28 mouse cellular contexts compared by ENCODE assay signal in the genomic region with DNA sequence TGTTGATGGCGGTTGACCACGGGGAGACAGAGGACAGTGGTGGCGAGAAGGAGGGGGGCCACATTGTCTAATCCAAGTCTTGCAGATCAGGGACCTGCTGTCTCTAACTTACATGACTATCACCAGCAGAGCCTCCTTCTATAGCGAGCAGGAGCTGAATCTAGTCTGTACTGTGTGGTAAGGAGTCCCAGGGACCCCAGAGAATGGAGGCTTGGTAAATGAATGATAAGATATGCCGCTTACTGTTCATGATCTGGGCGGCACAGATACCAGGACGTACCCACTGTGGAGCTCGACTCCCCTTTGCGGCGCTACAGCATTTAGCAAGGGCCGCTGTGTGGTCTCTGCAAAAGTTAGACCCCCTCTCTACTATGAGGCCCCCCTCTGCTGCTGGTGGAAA. TPM values are rescaled to one million over a fixed set of nuclear protein-coding genes. Genes with fewer than 3 reads are reported as not detected.
A peak's percentile ranks its signal among the peaks of the same experiment; 100 is the strongest.
DNase-seq lines count a peak whose midpoint lies in the region; ATAC-seq and TF ChIP-seq lines count a peak whose summit lies in the region.
"Had no signal": no experiment of that assay in that cellular context is flagged by ENCODE, and none has a peak within 500 bp of the region (broad histone marks: within the 10 kb centered on the region; RNA-seq: fewer than 3 reads in every experiment).

No protein-coding gene starts in this region.

- DNase-seq in midbrain, embryonic 11.5 days (ENCODE audit: low spot score, missing footprints) = peak; percentile 35
- peak; percentile 64 to 74 (median 74) for DNase-seq in liver, embryonic 14.5 days (ENCODE audit: low read depth in 3 of 3, low spot score in 3 of 3)
- DNase-seq in cerebellum, adult 11 months = no peak
- no peak for DNase-seq in left cerebral cortex, adult 9 months (ENCODE audit: low spot score in 2 of 2)
- DNase-seq in T-cell, adult 2 months (ENCODE audit: low spot score) = no peak
- DNase-seq: cerebellum, adult 9-10 months; forebrain, postnatal 0 days; heart, postnatal 4 days; kidney, adult 8-10 months; kidney, postnatal 10 days; lung, adult 18-20 months; lung, postnatal 14 days; right cerebral cortex, postnatal 4 days; thymus, adult 2 months; thymus, postnatal 4 days had no signal

- 0 out of 2 replicates have a peak, but pooled peaks cover 3% of the 10 kb centered on the region for H3K27me3 ChIP-seq in midbrain, embryonic 11.5 days (ENCODE audit: control insufficient read depth, insufficient read depth, low read length)
- no peaks in the 10 kb centered on the region for H3K27me3 ChIP-seq in midbrain, embryonic 16.5 days (ENCODE audit: control insufficient read depth, insufficient read depth, low read depth, low read length)
- peaks cover 5% of the 10 kb centered on the region for H3K27me3 ChIP-seq in erythroblast, embryonic 14.5 days (ENCODE audit: control insufficient read depth)
- H3K27me3 ChIP-seq in liver, embryonic 14.5 days (ENCODE audit: control insufficient read depth, insufficient read depth, low read length) = no peaks in the 10 kb centered on the region
- H3K27me3 ChIP-seq: midbrain, embryonic 15.5 days had no signal

- ATAC-seq in midbrain, embryonic 11.5 days (ENCODE audit: low FRiP score) = no peak
- no peak for ATAC-seq in midbrain, embryonic 16.5 days
- peak; percentile 95 for ATAC-seq in liver, embryonic 14.5 days (ENCODE audit: insufficient read depth)
- peak; percentile 84 for ATAC-seq in megakaryocyte-erythroid progenitor cell, adult 5-6 weeks (replicated peaks; ENCODE audit: low FRiP score, low TSS enrichment, poor library complexity, severe bottlenecking)
- ATAC-seq: CD4-positive, CD25-positive, alpha-beta regulatory T cell, adult 4 months; forebrain, postnatal 0 days; inflammation-experienced regulatory T-cells, adult 6 months; midbrain, embryonic 15.5 days had no signal

- no peaks in the 10 kb centered on the region for H3K36me3 ChIP-seq in midbrain, embryonic 11.5 days (ENCODE audit: control insufficient read depth, insufficient read depth, low read length)
- H3K36me3 ChIP-seq in midbrain, embryonic 16.5 days (ENCODE audit: control insufficient read depth, insufficient read depth, low read length) = no peaks in the 10 kb centered on the region
- H3K36me3 ChIP-seq in erythroblast, embryonic 14.5 days (ENCODE audit: control insufficient read depth) = no peaks in the 10 kb centered on the region; the same call in 1 of the 2 replicates
- H3K36me3 ChIP-seq in liver, embryonic 14.5 days (replicated peaks; ENCODE audit: control insufficient read depth, insufficient read depth, low read depth) = no peaks in the 10 kb centered on the region
- H3K36me3 ChIP-seq: embryonic facial prominence, embryonic 12.5 days; heart, embryonic 10.5 days; midbrain, embryonic 15.5 days; neural tube, embryonic 13.5 days had no signal

- no peak overlapping the region for H3K4me2 ChIP-seq in midbrain, embryonic 11.5 days
- H3K4me2 ChIP-seq in midbrain, embryonic 16.5 days (ENCODE audit: low read length) = no peak overlapping the region
- peak overlapping the region; percentile 67 for H3K4me2 ChIP-seq in liver, embryonic 14.5 days (ENCODE audit: low read depth)
- H3K4me2 ChIP-seq: embryonic facial prominence, embryonic 12.5 days; hindbrain, embryonic 14.5 days; midbrain, embryonic 15.5 days; neural tube, embryonic 13.5 days had no signal

- H3K4me3 ChIP-seq in midbrain, embryonic 11.5 days (ENCODE audit: low read depth, low read length) = no peak overlapping the region
- H3K4me3 ChIP-seq in midbrain, embryonic 16.5 days (ENCODE audit: low read depth, low read length) = no peak overlapping the region
- H3K4me3 ChIP-seq in erythroblast, embryonic 14.5 days (replicated peaks) = peak overlapping the region; percentile 49
- peak overlapping the region; percentile 29 to 32 for H3K4me3 ChIP-seq in liver, embryonic 14.5 days (ENCODE audit: insufficient read depth in 1 of 2, low read depth in 2 of 2, low read length in 2 of 2)
- H3K4me3 ChIP-seq: embryonic facial prominence, embryonic 12.5 days; heart, embryonic 10.5 days; megakaryocyte, embryonic 14.5 days; midbrain, embryonic 15.5 days; myocyte; neural tube, embryonic 13.5 days had no signal

- H3K27ac ChIP-seq in midbrain, embryonic 11.5 days (ENCODE audit: low read depth, low read length) = no peak overlapping the region
- H3K27ac ChIP-seq in midbrain, embryonic 16.5 days (ENCODE audit: low read length) = no peak overlapping the region
- peak overlapping the region; percentile 91 for H3K27ac ChIP-seq in liver, embryonic 14.5 days
- H3K27ac ChIP-seq: embryonic facial prominence, embryonic 12.5 days; heart, embryonic 10.5 days; hindbrain, embryonic 14.5 days; midbrain, embryonic 15.5 days; neural tube, embryonic 13.5 days had no signal

- H3K9ac ChIP-seq in midbrain, embryonic 11.5 days (ENCODE audit: low read length) = no peak overlapping the region
- H3K9ac ChIP-seq in midbrain, embryonic 16.5 days (ENCODE audit: low read depth, low read length) = no peak overlapping the region
- H3K9ac ChIP-seq in liver, embryonic 14.5 days (replicated peaks) = peak overlapping the region; percentile 59
- H3K9ac ChIP-seq: embryonic facial prominence, embryonic 12.5 days; forebrain, postnatal 0 days; hindbrain, embryonic 14.5 days; midbrain, embryonic 15.5 days; neural tube, embryonic 13.5 days had no signal

- TF ChIP-seq EP300 in liver, embryonic 14.5 days (IDR thresholded peaks at IDR 0.05; ENCODE audit: low read depth) = peak; percentile 93

- no peaks in the 10 kb centered on the region for H3K9me3 ChIP-seq in midbrain, embryonic 11.5 days (ENCODE audit: control insufficient read depth, low read length)
- H3K9me3 ChIP-seq in midbrain, embryonic 16.5 days (replicated peaks; ENCODE audit: control insufficient read depth, low read length, poor library complexity, severe bottlenecking) = no peaks in the 10 kb centered on the region
- peaks cover 5% of the 10 kb centered on the region; the same call in 1 of the 2 replicates for H3K9me3 ChIP-seq in erythroblast, embryonic 14.5 days (ENCODE audit: control insufficient read depth, low read length)
- H3K9me3 ChIP-seq in liver, embryonic 14.5 days (ENCODE audit: control insufficient read depth, low read length) = no peaks in the 10 kb centered on the region
- H3K9me3 ChIP-seq: embryonic facial prominence, embryonic 12.5 days; heart, embryonic 10.5 days; megakaryocyte, embryonic 14.5 days; midbrain, embryonic 15.5 days; neural tube, embryonic 13.5 days had no signal

- peak; percentile 31 for TF ChIP-seq CTCF in liver, embryonic 14.5 days (IDR thresholded peaks at IDR 0.05; ENCODE audit: low read depth)

- H3K4me1 ChIP-seq in midbrain, embryonic 11.5 days (ENCODE audit: control insufficient read depth, insufficient read depth, low read length) = no peaks in the 10 kb centered on the region
- H3K4me1 ChIP-seq in midbrain, embryonic 16.5 days (ENCODE audit: control insufficient read depth, insufficient read depth, low read length) = no peaks in the 10 kb centered on the region
- H3K4me1 ChIP-seq in erythroblast, embryonic 14.5 days (ENCODE audit: control insufficient read depth) = peaks cover 72% of the 10 kb centered on the region
- peaks cover 45 to 55% of the 10 kb centered on the region in 2 experiments for H3K4me1 ChIP-seq in liver, embryonic 14.5 days (replicated peaks; ENCODE audit: control insufficient read depth in 2 of 2, insufficient read depth in 2 of 2, low read length in 1 of 2)
- H3K4me1 ChIP-seq: embryonic facial prominence, embryonic 12.5 days; heart, embryonic 10.5 days; megakaryocyte, embryonic 14.5 days; midbrain, embryonic 15.5 days; neural tube, embryonic 13.5 days had no signal

- WGBS in midbrain, embryonic 11.5 days = 77% methylated on average over 11 of the region's 11 CpGs
- WGBS in midbrain, embryonic 16.5 days = 77% methylated on average over 11 of the region's 11 CpGs
- WGBS in liver, embryonic 14.5 days (ENCODE audit: insufficient replicate concordance) = 37% methylated on average over 11 of the region's 11 CpGs

RNA-seq across cellular contexts. Expression of a gene that starts 18.2 kb away (rescaled TPM):
- 0.15 and 0.51 TPM in 2 replicates for polyA plus RNA-seq in midbrain, embryonic 11.5 days (2014; fragmentation: Nextera tagmentation; extraction: Ambion mirVana)
- 0.90 and 1.1 TPM in 2 replicates for polyA plus RNA-seq in midbrain, embryonic 16.5 days (2015; fragmentation: Nextera tagmentation; extraction: Ambion mirVana)
- polyA plus RNA-seq in erythroblast, embryonic 14.5 days (2012) = 0.11 TPM in 1 of 2 replicates, not detected in the other
- 0.01 TPM in 2 replicates for polyA plus RNA-seq in liver, embryonic 14.5 days (2012; rRNA removed)
- 0.06 TPM in 1 of 2 replicates, not detected in the other for polyA plus RNA-seq in liver, embryonic 14.5 days (2014; fragmentation: Nextera tagmentation; extraction: Ambion mirVana)
- not detected in 2 replicates for total RNA-seq in megakaryocyte-erythroid progenitor cell, adult 5-6 weeks (2014; fragmentation: Nextera tagmentation)
- total RNA-seq in megakaryocyte-erythroid progenitor cell, adult 5-6 weeks (2017) = not detected in 2 replicates
- total RNA-seq: adrenal gland, adult 18-20 months; heart, postnatal 4 days had no signal
- polyA plus RNA-seq: CD4-positive, CD25-positive, alpha-beta regulatory T cell, adult 4 months; myocyte; neural tube, embryonic 13.5 days had no signal

RNA-seq across cellular contexts. Expression of a gene that starts 20.4 kb away (rescaled TPM):
- 42.2 and 46.3 TPM in 2 replicates for polyA plus RNA-seq in midbrain, embryonic 11.5 days (2014; fragmentation: Nextera tagmentation; extraction: Ambion mirVana)
- 43.5 and 45.6 TPM in 2 replicates for polyA plus RNA-seq in midbrain, embryonic 16.5 days (2015; fragmentation: Nextera tagmentation; extraction: Ambion mirVana)
- 1.4 and 1.9 TPM in 2 replicates for polyA plus RNA-seq in erythroblast, embryonic 14.5 days (2012)
- 15.8 and 19.6 TPM in 2 replicates for polyA plus RNA-seq in liver, embryonic 14.5 days (2012; rRNA removed)
- polyA plus RNA-seq in liver, embryonic 14.5 days (2014; fragmentation: Nextera tagmentation; extraction: Ambion mirVana) = 25.9 and 26.2 TPM in 2 replicates
- total RNA-seq in megakaryocyte-erythroid progenitor cell, adult 5-6 weeks (2014; fragmentation: Nextera tagmentation) = 23.3 and 29.7 TPM in 2 replicates
- 8.9 and 10.9 TPM in 2 replicates for total RNA-seq in megakaryocyte-erythroid progenitor cell, adult 5-6 weeks (2017)

RNA-seq across cellular contexts. Expression of a gene that starts 38.7 kb away (rescaled TPM):
- polyA plus RNA-seq in midbrain, embryonic 11.5 days (2014; fragmentation: Nextera tagmentation; extraction: Ambion mirVana) = 140 and 144 TPM in 2 replicates
- polyA plus RNA-seq in midbrain, embryonic 16.5 days (2015; fragmentation: Nextera tagmentation; extraction: Ambion mirVana) = 214 and 223 TPM in 2 replicates
- polyA plus RNA-seq in erythroblast, embryonic 14.5 days (2012) = 30.6 and 36.0 TPM in 2 replicates
- 57.9 and 72.6 TPM in 2 replicates for polyA plus RNA-seq in liver, embryonic 14.5 days (2012; rRNA removed)
- 153 and 166 TPM in 2 replicates for polyA plus RNA-seq in liver, embryonic 14.5 days (2014; fragmentation: Nextera tagmentation; extraction: Ambion mirVana)
- total RNA-seq in megakaryocyte-erythroid progenitor cell, adult 5-6 weeks (2014; fragmentation: Nextera tagmentation) = 67.6 and 82.8 TPM in 2 replicates
- 39.9 and 49.6 TPM in 2 replicates for total RNA-seq in megakaryocyte-erythroid progenitor cell, adult 5-6 weeks (2017)

RNA-seq across cellular contexts. Expression of a gene that starts 48.7 kb away (rescaled TPM):
- polyA plus RNA-seq in midbrain, embryonic 11.5 days (2014; fragmentation: Nextera tagmentation; extraction: Ambion mirVana) = 11.5 and 12.4 TPM in 2 replicates
- 9.3 and 10.6 TPM in 2 replicates for polyA plus RNA-seq in midbrain, embryonic 16.5 days (2015; fragmentation: Nextera tagmentation; extraction: Ambion mirVana)
- under 0.01 TPM in 1 of 2 replicates, not detected in the other for polyA plus RNA-seq in erythroblast, embryonic 14.5 days (2012)
- polyA plus RNA-seq in liver, embryonic 14.5 days (2012; rRNA removed) = 0.77 and 1.1 TPM in 2 replicates
- 0.83 and 1.0 TPM in 2 replicates for polyA plus RNA-seq in liver, embryonic 14.5 days (2014; fragmentation: Nextera tagmentation; extraction: Ambion mirVana)
- 0.22 and 0.37 TPM in 2 replicates for total RNA-seq in megakaryocyte-erythroid progenitor cell, adult 5-6 weeks (2014; fragmentation: Nextera tagmentation)
- 0.38 TPM in 1 of 2 replicates, not detected in the other for total RNA-seq in megakaryocyte-erythroid progenitor cell, adult 5-6 weeks (2017)
- polyA plus RNA-seq: CD4-positive, CD25-positive, alpha-beta regulatory T cell, adult 4 months; inflammation-experienced regulatory T-cells, adult 6 months; myocyte had no signal

Comparison
In these comparisons a context has a peak if more than half of its experiments do, and no peak if none do; other contexts are left out.
1. ATAC-seq: peak in liver, embryonic 14.5 days (single experiment) and megakaryocyte-erythroid progenitor cell, adult 5-6 weeks (single experiment); none in midbrain, embryonic 11.5 days (single experiment) and midbrain, embryonic 16.5 days (single experiment).
2. DNase-seq: peak in midbrain, embryonic 11.5 days (single experiment) and liver, embryonic 14.5 days (3 of 3); none in cerebellum, adult 11 months (single experiment), left cerebral cortex, adult 9 months (0 of 2) and T-cell, adult 2 months (single experiment).
3. H3K4me3 ChIP-seq: peak in erythroblast, embryonic 14.5 days (single experiment) and liver, embryonic 14.5 days (2 of 2); none in midbrain, embryonic 11.5 days (single experiment) and midbrain, embryonic 16.5 days (single experiment).